Mouse (Mus musculus): ENCODE results near the gene Itgb7. TPM values are rescaled to one million over a fixed set of nuclear protein-coding genes. Genes with fewer than 3 reads are reported as not detected.

The Itgb7 gene
- polyA plus RNA-seq, 1 experiment from 2014 or later, result 2.9 TPM

GRCm38 (mm10) chr15:102169064-102169463 lies 62.7 kb downstream of the Itgb7 start:
- ATAC-seq (ENCODE audit: insufficient number of reproducible peaks, insufficient read depth, low FRiP score, low TSS enrichment, low read depth), result no peak
- peaks cover 23% of the 10 kb centered on the region for H3K4me1 ChIP-seq (replicated peaks)
- H3K27me3 ChIP-seq, result no peaks in the 10 kb centered on the region
- no peak overlapping the region for H3K4me2 ChIP-seq
- no peak overlapping the region for H3K9ac ChIP-seq (replicated peaks)
- no peak overlapping the region for H3K27ac ChIP-seq
- 49% methylated on average over 2 of the region's 2 CpGs for WGBS
- H3K9me3 ChIP-seq, result no peaks in the 10 kb centered on the region
- no peak overlapping the region for H3K4me3 ChIP-seq (replicated peaks)
- no peaks in the 10 kb centered on the region; the same call in 1 of the 2 replicates for H3K36me3 ChIP-seq

- Histone ChIP-seq H3K9me3 (no peaks in the 10 kb centered on the region), H3K36me3 (no peaks in the 10 kb centered on the region; the same call in 1 of the 2 replicates), H3K27me3 (no peaks in the 10 kb centered on the region), H3K4me3 (replicated peaks) (no peak overlapping the region), H3K4me2 (0 out of 2 replicates have a peak overlapping the region, but pooled peaks have one; percentile 6), H3K4me1 (replicated peaks) (peaks cover 23% of the 10 kb centered on the region), H3K9ac (replicated peaks) (no peak overlapping the region), H3K27ac (peak overlapping the region; percentile 50)
- peak; percentile 69 for ATAC-seq (ENCODE audit: insufficient number of reproducible peaks, insufficient read depth, low FRiP score, low TSS enrichment, low read depth)
- 28% methylated on average over 6 of the region's 6 CpGs for WGBS
Measured at GRCm38 (mm10) chr15:102167620-102168021, 64.1 kb downstream of the Itgb7 start.

Other genes with a start within 250 kb of the Itgb7 start
- gene Krt8, start 227.5 kb downstream of the Itgb7 start, polyA plus RNA-seq (2016; fragmentation: Nextera tagmentation; extraction: Ambion mirVana), result 10.3 and 11.3 TPM in 2 replicates
- 21.2 and 21.5 TPM in 2 replicates for gene Krt18, start 203.8 kb downstream of the Itgb7 start, polyA plus RNA-seq (2016; fragmentation: Nextera tagmentation; extraction: Ambion mirVana)
- 121 and 124 TPM in 2 replicates for gene Eif4b, start 158.2 kb downstream of the Itgb7 start, polyA plus RNA-seq (2016; fragmentation: Nextera tagmentation; extraction: Ambion mirVana)
- gene Tns2, start 131.5 kb downstream of the Itgb7 start, polyA plus RNA-seq (2016; fragmentation: Nextera tagmentation; extraction: Ambion mirVana), result 16.6 and 22.6 TPM in 2 replicates
- 12.9 and 16.8 TPM in 2 replicates for gene Spryd3, start 95.7 kb downstream of the Itgb7 start, polyA plus RNA-seq (2016; fragmentation: Nextera tagmentation; extraction: Ambion mirVana)
- gene Igfbp6, start 87.6 kb downstream of the Itgb7 start, polyA plus RNA-seq (2016; fragmentation: Nextera tagmentation; extraction: Ambion mirVana), result 0.96 and 1.2 TPM in 2 replicates
- gene Soat2, start 81.4 kb downstream of the Itgb7 start, polyA plus RNA-seq (2016; fragmentation: Nextera tagmentation; extraction: Ambion mirVana), result 0.15 TPM in 1 of 2 replicates, not detected in the other
- 108 and 115 TPM in 2 replicates for gene Zfp740, start 28.7 kb downstream of the Itgb7 start, polyA plus RNA-seq (2016; fragmentation: Nextera tagmentation; extraction: Ambion mirVana)
- gene Csad, start 27.2 kb downstream of the Itgb7 start, polyA plus RNA-seq (2016; fragmentation: Nextera tagmentation; extraction: Ambion mirVana), result 70.6 and 72.9 TPM in 2 replicates
- 137 TPM in 2 replicates for gene Rarg, start 25.6 kb upstream of the Itgb7 start, polyA plus RNA-seq (2016; fragmentation: Nextera tagmentation; extraction: Ambion mirVana)
- gene Gm9918, start 38.6 kb upstream of the Itgb7 start, polyA plus RNA-seq (2016; fragmentation: Nextera tagmentation; extraction: Ambion mirVana), result 1.3 and 1.4 TPM in 2 replicates
- 56.1 and 58.8 TPM in 2 replicates for gene Mfsd5, start 47.5 kb upstream of the Itgb7 start, polyA plus RNA-seq (2016; fragmentation: Nextera tagmentation; extraction: Ambion mirVana)
- gene Espl1, start 64.3 kb upstream of the Itgb7 start, polyA plus RNA-seq (2016; fragmentation: Nextera tagmentation; extraction: Ambion mirVana), result 42.7 and 49.3 TPM in 2 replicates
- gene Pfdn5, start 94.2 kb upstream of the Itgb7 start, polyA plus RNA-seq (2016; fragmentation: Nextera tagmentation; extraction: Ambion mirVana), result 431 and 445 TPM in 2 replicates
- 117 and 120 TPM in 2 replicates for gene Myg1, start 99.8 kb upstream of the Itgb7 start, polyA plus RNA-seq (2016; fragmentation: Nextera tagmentation; extraction: Ambion mirVana)
- 95.6 and 99.6 TPM in 2 replicates for gene Aaas, start 118.8 kb upstream of the Itgb7 start, polyA plus RNA-seq (2016; fragmentation: Nextera tagmentation; extraction: Ambion mirVana)
- 3.1 and 4.3 TPM in 2 replicates for gene Sp7, start 135.2 kb upstream of the Itgb7 start, polyA plus RNA-seq (2016; fragmentation: Nextera tagmentation; extraction: Ambion mirVana)
- gene Sp1, start 174.2 kb upstream of the Itgb7 start, polyA plus RNA-seq (2016; fragmentation: Nextera tagmentation; extraction: Ambion mirVana), result 11.1 and 12.1 TPM in 2 replicates
- 0.48 TPM in 1 of 2 replicates, not detected in the other for gene Amhr2, start 213.4 kb upstream of the Itgb7 start, polyA plus RNA-seq (2016; fragmentation: Nextera tagmentation; extraction: Ambion mirVana)
- 66.1 and 68.1 TPM in 2 replicates for gene Prr13, start 227.1 kb upstream of the Itgb7 start, polyA plus RNA-seq (2016; fragmentation: Nextera tagmentation; extraction: Ambion mirVana)
- gene Pcbp2, start 238.6 kb upstream of the Itgb7 start, polyA plus RNA-seq (2016; fragmentation: Nextera tagmentation; extraction: Ambion mirVana), result 230 and 239 TPM in 2 replicates

All from limb, embryonic 12.5 days (tissue).